Mouse (Mus musculus) forebrain, embryonic 15.5 days (tissue): Measurements from ENCODE around the gene Mms22l. TPM values are rescaled to one million over a fixed set of nuclear protein-coding genes. Genes with fewer than 3 reads are reported as not detected.

Experiments
- ATAC-seq: fragments of 200-750 bp; cut with Nextera tagmentation; replicated peaks from 2 replicates; pipeline ENCODE4 v1.8.0; 2017; ENCODE audit warnings: mild to moderate bottlenecking, moderate TSS enrichment, moderate library complexity
- H3K27ac ChIP-seq: fragments of 300-500 bp; sonication (generic); replicated peaks from 2 replicates; pipeline ENCODE4 v1.5.1; 2015; ENCODE audit warnings: mild to moderate bottlenecking, inconsistent platforms
- H3K27me3 ChIP-seq: fragments of 300-500 bp; sonication (generic); 2 replicates; pipeline ENCODE4 v1.6.1; 2015; ENCODE audit warnings: inconsistent platforms
- H3K36me3 ChIP-seq: fragments of 300-500 bp; sonication (generic); 2 replicates; pipeline ENCODE4 v1.6.1; 2015; ENCODE audit warnings: mild to moderate bottlenecking, inconsistent platforms
- H3K4me1 ChIP-seq: fragments of 300-500 bp; sonication (generic); 2 replicates; pipeline ENCODE4 v1.6.1; 2015; ENCODE audit warnings: inconsistent platforms
- H3K4me2 ChIP-seq: fragments of 300-500 bp; sonication (generic); replicated peaks from 2 replicates; pipeline ENCODE4 v1.6.1; 2015; ENCODE audit warnings: mild to moderate bottlenecking, inconsistent platforms
- H3K4me3 ChIP-seq: fragments of 300-500 bp; sonication (generic); 2 replicates; pipeline ENCODE4 v1.5.1; 2015; ENCODE audit warnings: mild to moderate bottlenecking, inconsistent platforms
- H3K9ac ChIP-seq: fragments of 300-500 bp; sonication (generic); replicated peaks from 2 replicates; pipeline ENCODE4 v1.6.1; 2015; ENCODE audit warnings: mild to moderate bottlenecking, inconsistent platforms
- H3K9me3 ChIP-seq: fragments of 300-500 bp; sonication (generic); 2 replicates; pipeline ENCODE4 v1.6.1; 2016; ENCODE audit warnings: inconsistent platforms
- WGBS: fragments of 180-500 bp; shearing (Covaris S2); methylation state at CpG from one replicate; pipeline ENCODE4 v1.1.7; 2015; ENCODE audit warnings: mixed read lengths; 5-methylcytosine and 5-hydroxymethylcytosine counted together
- polyA plus RNA-seq: library from polyadenylated mRNA; unstranded; fragments of >200 nt; fragmentation: Nextera tagmentation; extraction: Ambion mirVana; gene quantifications from 2 replicates; pipeline ENCODE4 v1.2.1, GENCODE M21; 2015

Gene Mms22l
- polyA plus RNA-seq, 1 experiment from 2014 or later, result 21.8 TPM

GRCm38 (mm10) chr4:24577594-24577993 lies 81.3 kb downstream of the Mms22l start:
- Histone ChIP-seq H3K27ac (no peak overlapping the region), H3K4me3 (no peak overlapping the region), H3K9me3 (no peaks in the 10 kb centered on the region), H3K9ac (no peak overlapping the region), H3K4me2 (no peak overlapping the region), H3K4me1 (no peaks in the 10 kb centered on the region), H3K27me3 (no peaks in the 10 kb centered on the region), H3K36me3 (no peaks in the 10 kb centered on the region)
- ATAC-seq, result no peak
- 95% methylated on average over 5 of the region's 5 CpGs for WGBS

GRCm38 (mm10) chr4:24582295-24582694 lies 86.0 kb downstream of the Mms22l start:
- no peak overlapping the region for H3K27ac ChIP-seq
- 86% methylated on average over 1 of the region's 1 CpGs for WGBS
- no peak for ATAC-seq
- no peaks in the 10 kb centered on the region for H3K27me3 ChIP-seq
- no peak overlapping the region for H3K4me3 ChIP-seq
- no peaks in the 10 kb centered on the region for H3K4me1 ChIP-seq
- no peak overlapping the region for H3K4me2 ChIP-seq
- H3K36me3 ChIP-seq, result no peaks in the 10 kb centered on the region
- H3K9ac ChIP-seq, result no peak overlapping the region
- no peaks in the 10 kb centered on the region for H3K9me3 ChIP-seq

- Histone ChIP-seq H3K9me3 (no peaks in the 10 kb centered on the region), H3K4me2 (no peak overlapping the region), H3K9ac (no peak overlapping the region), H3K36me3 (no peaks in the 10 kb centered on the region), H3K27ac (no peak overlapping the region), H3K4me1 (no peaks in the 10 kb centered on the region), H3K27me3 (no peaks in the 10 kb centered on the region), H3K4me3 (no peak overlapping the region)
- 9% methylated on average over 3 of the region's 3 CpGs for WGBS
- ATAC-seq, result peak; percentile 66; the same call in 1 of the 2 replicates
Measured at GRCm38 (mm10) chr4:24583997-24584396, 87.7 kb downstream of the Mms22l start.

- no peak for ATAC-seq
- Histone ChIP-seq H3K4me2 (no peak overlapping the region), H3K9me3 (no peaks in the 10 kb centered on the region), H3K27ac (no peak overlapping the region), H3K4me1 (no peaks in the 10 kb centered on the region), H3K36me3 (no peaks in the 10 kb centered on the region), H3K9ac (no peak overlapping the region), H3K4me3 (no peak overlapping the region), H3K27me3 (no peaks in the 10 kb centered on the region)
Measured at GRCm38 (mm10) chr4:24594824-24595223, 98.6 kb downstream of the Mms22l start.

- Histone ChIP-seq H3K36me3 (no peaks in the 10 kb centered on the region; the same call in 1 of the 2 replicates), H3K9ac (no peak overlapping the region), H3K4me3 (no peak overlapping the region), H3K27me3 (no peaks in the 10 kb centered on the region), H3K9me3 (no peaks in the 10 kb centered on the region), H3K4me2 (no peak overlapping the region), H3K27ac (no peak overlapping the region), H3K4me1 (no peaks in the 10 kb centered on the region)
- 91% methylated on average over 6 of the region's 6 CpGs for WGBS
- no peak for ATAC-seq
Measured at GRCm38 (mm10) chr4:24596942-24597611, 100.8 kb downstream of the Mms22l start.

GRCm38 (mm10) chr4:24598637-24599036 lies 102.4 kb downstream of the Mms22l start:
- Histone ChIP-seq H3K4me2 (no peak overlapping the region), H3K36me3 (no peaks in the 10 kb centered on the region; the same call in 1 of the 2 replicates), H3K4me1 (no peaks in the 10 kb centered on the region), H3K9ac (no peak overlapping the region), H3K9me3 (no peaks in the 10 kb centered on the region), H3K27ac (no peak overlapping the region), H3K4me3 (no peak overlapping the region), H3K27me3 (no peaks in the 10 kb centered on the region)
- no peak for ATAC-seq
- WGBS, result 46% methylated on average over 1 of the region's 1 CpGs

- Histone ChIP-seq H3K27me3 (no peaks in the 10 kb centered on the region), H3K4me1 (no peaks in the 10 kb centered on the region), H3K4me3 (no peak overlapping the region), H3K27ac (no peak overlapping the region), H3K36me3 (no peaks in the 10 kb centered on the region; the same call in 1 of the 2 replicates), H3K4me2 (no peak overlapping the region), H3K9ac (no peak overlapping the region), H3K9me3 (no peaks in the 10 kb centered on the region)
- ATAC-seq, result no peak
- 79% methylated on average over 6 of the region's 6 CpGs for WGBS
Measured at GRCm38 (mm10) chr4:24601711-24602110, 105.5 kb downstream of the Mms22l start.

- H3K4me3 ChIP-seq, result no peak overlapping the region
- H3K9me3 ChIP-seq, result no peaks in the 10 kb centered on the region
- H3K27ac ChIP-seq, result no peak overlapping the region
- H3K4me2 ChIP-seq, result no peak overlapping the region
- WGBS, result 93% methylated on average over 3 of the region's 3 CpGs
- H3K36me3 ChIP-seq, result no peaks in the 10 kb centered on the region
- H3K27me3 ChIP-seq, result no peaks in the 10 kb centered on the region
- no peaks in the 10 kb centered on the region for H3K4me1 ChIP-seq
- H3K9ac ChIP-seq, result no peak overlapping the region
- no peak for ATAC-seq
Measured at GRCm38 (mm10) chr4:24609085-24609484, 112.8 kb downstream of the Mms22l start.

GRCm38 (mm10) chr4:24609564-24609963 lies 113.3 kb downstream of the Mms22l start:
- Histone ChIP-seq H3K27ac (no peak overlapping the region), H3K4me1 (no peaks in the 10 kb centered on the region), H3K4me2 (no peak overlapping the region), H3K9ac (no peak overlapping the region), H3K4me3 (no peak overlapping the region), H3K9me3 (no peaks in the 10 kb centered on the region), H3K36me3 (no peaks in the 10 kb centered on the region), H3K27me3 (no peaks in the 10 kb centered on the region)
- WGBS, result 93% methylated on average over 2 of the region's 2 CpGs
- no peak for ATAC-seq

- Histone ChIP-seq H3K4me2 (no peak overlapping the region), H3K4me3 (no peak overlapping the region), H3K4me1 (peaks cover 9% of the 10 kb centered on the region; the same call in 1 of the 2 replicates), H3K9ac (no peak overlapping the region), H3K9me3 (no peaks in the 10 kb centered on the region), H3K27ac (no peak overlapping the region), H3K27me3 (no peaks in the 10 kb centered on the region), H3K36me3 (no peaks in the 10 kb centered on the region)
- 84% methylated on average over 6 of the region's 6 CpGs for WGBS
- ATAC-seq, result no peak
Measured at GRCm38 (mm10) chr4:24620005-24620404, 123.8 kb downstream of the Mms22l start.

GRCm38 (mm10) chr4:24620440-24620839 lies 124.2 kb downstream of the Mms22l start:
- no peak for ATAC-seq
- H3K36me3 ChIP-seq, result no peaks in the 10 kb centered on the region
- WGBS, result 90% methylated on average over 5 of the region's 5 CpGs

GRCm38 (mm10) chr4:24621422-24622187 lies 125.4 kb downstream of the Mms22l start:
- Histone ChIP-seq H3K36me3 (no peaks in the 10 kb centered on the region), H3K4me3 (no peak overlapping the region), H3K4me1 (peaks cover 9% of the 10 kb centered on the region; the same call in 1 of the 2 replicates), H3K9ac (no peak overlapping the region), H3K9me3 (no peaks in the 10 kb centered on the region), H3K4me2 (no peak overlapping the region), H3K27me3 (no peaks in the 10 kb centered on the region), H3K27ac (peak overlapping the region; percentile 38)
- WGBS, result 55% methylated on average over 9 of the region's 9 CpGs
- ATAC-seq, result peak; percentile 91

More at GRCm38 (mm10) chr4:24620440-24620839, 124.2 kb downstream of the Mms22l start:
- H3K4me1 ChIP-seq, result peaks cover 9% of the 10 kb centered on the region; the same call in 1 of the 2 replicates
- H3K9me3 ChIP-seq, result no peaks in the 10 kb centered on the region
- H3K27ac ChIP-seq, result no peak overlapping the region
- H3K27me3 ChIP-seq, result no peaks in the 10 kb centered on the region
- H3K4me3 ChIP-seq, result no peak overlapping the region
- no peak overlapping the region for H3K9ac ChIP-seq
- H3K4me2 ChIP-seq, result no peak overlapping the region
